Mouse (Mus musculus): Measurements from ENCODE around the gene B9d2. TPM values are rescaled to one million over a fixed set of nuclear protein-coding genes. Genes with fewer than 3 reads are reported as not detected.
"Not testable (repeated sequence)": the region's sequence is repeated elsewhere in the genome, so short reads cannot be mapped to it uniquely, and the experiment has no call there.

B9d2 gene
- polyA plus RNA-seq, 1 experiment from 2014 or later, result 38.1 TPM

- Histone ChIP-seq H3K27ac (peak overlapping the region; percentile 74), H3K36me3 (replicated peaks) (peaks cover 40% of the 10 kb centered on the region), H3K27me3 (ENCODE audit: poor library complexity, severe bottlenecking) (peaks cover 6% of the 10 kb centered on the region), H3K4me3 (peak overlapping the region; percentile 20; the same call in 1 of the 2 replicates), H3K4me1 (peaks cover 52% of the 10 kb centered on the region), H3K9me3 (no peaks in the 10 kb centered on the region)
- DNase-seq (ENCODE audit: extremely low spot score, low spot score), result no peak
- WGBS, result 8% methylated on average over 4 of the region's 7 CpGs
These were observed 30.0 kb downstream of the B9d2 start for GRCm38 (mm10) chr7:25710519-25711130.

- H3K9me3 ChIP-seq, result no peaks in the 10 kb centered on the region
- no peak for DNase-seq (ENCODE audit: extremely low spot score, low spot score)
- peaks cover 52% of the 10 kb centered on the region for H3K4me1 ChIP-seq
- H3K36me3 ChIP-seq (replicated peaks), result peaks cover 46% of the 10 kb centered on the region
- 0 out of 2 replicates have a peak overlapping the region, but pooled peaks have one; percentile 32 for H3K27ac ChIP-seq
- peaks cover under 1% of the 10 kb centered on the region for H3K27me3 ChIP-seq (ENCODE audit: poor library complexity, severe bottlenecking)
- H3K4me3 ChIP-seq, result no peak overlapping the region
- WGBS, result 71% methylated on average over 5 of the region's 5 CpGs
These were observed 30.6 kb downstream of the B9d2 start for GRCm38 (mm10) chr7:25711165-25711564.

- DNase-seq (ENCODE audit: extremely low spot score, low spot score), result no peak
- peaks cover 52% of the 10 kb centered on the region for H3K4me1 ChIP-seq
- H3K27me3 ChIP-seq (ENCODE audit: poor library complexity, severe bottlenecking), result no peaks in the 10 kb centered on the region
- H3K36me3 ChIP-seq (replicated peaks), result peaks cover 52% of the 10 kb centered on the region
- 41% methylated on average over 7 of the region's 7 CpGs for WGBS
- peak overlapping the region; percentile 32; the same call in 1 of the 2 replicates for H3K27ac ChIP-seq
- no peaks in the 10 kb centered on the region for H3K9me3 ChIP-seq
- H3K4me3 ChIP-seq, result peak overlapping the region; percentile 16; the same call in 1 of the 2 replicates
These were observed 31.2 kb downstream of the B9d2 start for GRCm38 (mm10) chr7:25711731-25712197.

- H3K9me3 ChIP-seq, result no peaks in the 10 kb centered on the region
- H3K4me1 ChIP-seq, result peaks cover 48% of the 10 kb centered on the region
- H3K27me3 ChIP-seq (ENCODE audit: poor library complexity, severe bottlenecking), result no peaks in the 10 kb centered on the region
- WGBS, result 89% methylated on average over 9 of the region's 9 CpGs
- H3K27ac ChIP-seq, result no peak overlapping the region
- no peak for DNase-seq (ENCODE audit: extremely low spot score, low spot score)
- H3K36me3 ChIP-seq (replicated peaks), result peaks cover 54% of the 10 kb centered on the region
- no peak overlapping the region for H3K4me3 ChIP-seq
These were observed 32.2 kb downstream of the B9d2 start for GRCm38 (mm10) chr7:25712801-25713200.

GRCm38 (mm10) chr7:25714581-25714980 lies 34.0 kb downstream of the B9d2 start:
- H3K36me3 ChIP-seq (replicated peaks), result peaks cover 54% of the 10 kb centered on the region
- peaks cover 52% of the 10 kb centered on the region for H3K4me1 ChIP-seq
- WGBS, result 92% methylated on average over 8 of the region's 8 CpGs
- H3K9me3 ChIP-seq, result no peaks in the 10 kb centered on the region
- DNase-seq (ENCODE audit: extremely low spot score, low spot score), result no peak
- no peaks in the 10 kb centered on the region for H3K27me3 ChIP-seq (ENCODE audit: poor library complexity, severe bottlenecking)
- H3K27ac ChIP-seq, result no peak overlapping the region
- no peak overlapping the region for H3K4me3 ChIP-seq

GRCm38 (mm10) chr7:25715731-25716271 lies 35.2 kb downstream of the B9d2 start:
- DNase-seq (ENCODE audit: extremely low spot score, low spot score), result no peak
- Histone ChIP-seq H3K4me3 (no peak overlapping the region), H3K27ac (no peak overlapping the region), H3K27me3 (ENCODE audit: poor library complexity, severe bottlenecking) (no peaks in the 10 kb centered on the region), H3K9me3 (no peaks in the 10 kb centered on the region), H3K4me1 (peaks cover 40% of the 10 kb centered on the region), H3K36me3 (replicated peaks) (peaks cover 64% of the 10 kb centered on the region)
- 96% methylated on average over 22 of the region's 22 CpGs for WGBS

- no peaks in the 10 kb centered on the region for H3K27me3 ChIP-seq (ENCODE audit: poor library complexity, severe bottlenecking)
- H3K27ac ChIP-seq, result no peak overlapping the region
- no peak for DNase-seq (ENCODE audit: extremely low spot score, low spot score)
- no peaks in the 10 kb centered on the region for H3K9me3 ChIP-seq
- H3K4me3 ChIP-seq, result peak overlapping the region; percentile 72; the same call in 1 of the 2 replicates
- peaks cover 71% of the 10 kb centered on the region for H3K36me3 ChIP-seq (replicated peaks)
- WGBS, result 89% methylated on average over 3 of the region's 3 CpGs
- H3K4me1 ChIP-seq, result peaks cover 23% of the 10 kb centered on the region
These were observed 36.9 kb downstream of the B9d2 start for GRCm38 (mm10) chr7:25717478-25717877.

- peaks cover 71% of the 10 kb centered on the region for H3K36me3 ChIP-seq (replicated peaks)
These were observed 38.3 kb downstream of the B9d2 start, which contains the start of gene Ccdc97 for GRCm38 (mm10) chr7:25718788-25719417. Gene Ccdc97 (minus strand): TSS chr7:25719088.

GRCm38 (mm10) chr7:25719761-25720610 lies 39.4 kb downstream of the B9d2 start:
- peak overlapping the region; percentile 72; the same call in 1 of the 2 replicates for H3K4me3 ChIP-seq
- WGBS, result 61% methylated on average over 10 of the region's 10 CpGs
- H3K9me3 ChIP-seq, result no peaks in the 10 kb centered on the region
- no peak overlapping the region for H3K27ac ChIP-seq
- H3K36me3 ChIP-seq (replicated peaks), result peaks cover 71% of the 10 kb centered on the region
- H3K27me3 ChIP-seq (ENCODE audit: poor library complexity, severe bottlenecking), result no peaks in the 10 kb centered on the region
- peaks cover 20% of the 10 kb centered on the region for H3K4me1 ChIP-seq
- peak; percentile 80 for DNase-seq (ENCODE audit: extremely low spot score, low spot score)

More at GRCm38 (mm10) chr7:25718788-25719417, 38.3 kb downstream of the B9d2 start, which contains the start of gene Ccdc97:
- DNase-seq (ENCODE audit: extremely low spot score, low spot score), result peak; percentile 91
- H3K4me3 ChIP-seq, result peak within 1 kb of the TSS; percentile 72
- H3K27ac ChIP-seq, result peak within 1 kb of the TSS; percentile 88
- 4% methylated on average over 32 of the region's 32 CpGs for WGBS
- H3K9me3 ChIP-seq, result no peaks in the 10 kb centered on the region
- peaks cover 20% of the 10 kb centered on the region for H3K4me1 ChIP-seq
- H3K27me3 ChIP-seq (ENCODE audit: poor library complexity, severe bottlenecking), result no peaks in the 10 kb centered on the region

- peaks cover 71% of the 10 kb centered on the region for H3K36me3 ChIP-seq (replicated peaks)
- 91% methylated on average over 5 of the region's 5 CpGs for WGBS
- no peak overlapping the region for H3K27ac ChIP-seq
These were observed 40.2 kb downstream of the B9d2 start for GRCm38 (mm10) chr7:25720760-25721159.

GRCm38 (mm10) chr7:25721776-25722175 lies 41.2 kb downstream of the B9d2 start:
- DNase-seq (ENCODE audit: extremely low spot score, low spot score); H3K4me3 ChIP-seq; H3K9me3 ChIP-seq; H3K27me3 ChIP-seq (ENCODE audit: poor library complexity, severe bottlenecking); H3K27ac ChIP-seq: not testable (repeated sequence)
- H3K36me3 ChIP-seq (replicated peaks), result peaks cover 71% of the 10 kb centered on the region
- peaks cover 20% of the 10 kb centered on the region for H3K4me1 ChIP-seq

More at GRCm38 (mm10) chr7:25720760-25721159, 40.2 kb downstream of the B9d2 start:
- no peaks in the 10 kb centered on the region for H3K27me3 ChIP-seq (ENCODE audit: poor library complexity, severe bottlenecking)
- no peak overlapping the region for H3K4me3 ChIP-seq
- no peaks in the 10 kb centered on the region for H3K9me3 ChIP-seq
- H3K4me1 ChIP-seq, result peaks cover 20% of the 10 kb centered on the region
- no peak for DNase-seq (ENCODE audit: extremely low spot score, low spot score)

GRCm38 (mm10) chr7:25725886-25726285 lies 45.3 kb downstream of the B9d2 start:
- WGBS, result 90% methylated on average over 19 of the region's 19 CpGs
- H3K36me3 ChIP-seq (replicated peaks), result peaks cover 98% of the 10 kb centered on the region
- no peak overlapping the region for H3K27ac ChIP-seq

More at GRCm38 (mm10) chr7:25725886-25726285, 45.3 kb downstream of the B9d2 start:
- H3K27me3 ChIP-seq (ENCODE audit: poor library complexity, severe bottlenecking), result no peaks in the 10 kb centered on the region
- no peak overlapping the region for H3K4me3 ChIP-seq
- no peak for DNase-seq (ENCODE audit: extremely low spot score, low spot score)
- H3K9me3 ChIP-seq, result no peaks in the 10 kb centered on the region
- no peaks in the 10 kb centered on the region for H3K4me1 ChIP-seq

All from forebrain, embryonic 10.5 days (tissue).